Mouse (Mus musculus) cerebellum, adult 2 months (tissue): ENCODE measurements around the gene Helz2.

Experiments used
- CTCF ChIP-seq: fragments of 200-500 bp; IDR thresholded peaks from 2 replicates; pipeline ENCODE4 v1.5.1; 2011; ENCODE audit warnings: low read depth, mild to moderate bottlenecking, control low read depth, low read length, moderate library complexity, borderline replicate concordance; ENCODE audit not compliant: insufficient read depth
- POLR2A ChIP-seq: fragments of 200-500 bp; IDR thresholded peaks from 2 replicates; pipeline ENCODE4 v1.6.1; 2011; ENCODE audit warnings: low read length, control low read depth, borderline replicate concordance; ENCODE audit not compliant: insufficient read depth

GRCm38 (mm10) chr2:181205678-181206077, 36.1 kb downstream of the Helz2 start:
- TF ChIP-seq POLR2A: no peak
- TF ChIP-seq CTCF: no peak
